Comparison of ENCODE assay signal across 19 mouse cellular contexts in genomic region chr9:113432601-113433179, GRCm38 (mm10).
A peak's percentile ranks its signal among the peaks of the same experiment; 100 is the strongest.
DNase-seq lines count a peak whose midpoint lies in the region; ATAC-seq and TF ChIP-seq lines count a peak whose summit lies in the region.
"Had no signal": no experiment of that assay in that cellular context is flagged by ENCODE, and none has a peak within 500 bp of the region (broad histone marks: within the 10 kb centered on the region; RNA-seq: fewer than 3 reads in every experiment).

No protein-coding gene starts in this region.

- no peak overlapping the region for H3K4me3 ChIP-seq in layer of hippocampus, adult 2 months
- no peak overlapping the region for H3K4me3 ChIP-seq in cerebellum, adult 2 months (replicated peaks; ENCODE audit: insufficient read depth, low read depth, low read length)
- H3K4me3 ChIP-seq in kidney, embryonic 16.5 days (ENCODE audit: low read length) = no peak overlapping the region
- H3K4me3 ChIP-seq: hindbrain, embryonic 12.5 days; limb, embryonic 13.5 days; liver, embryonic 13.5 days; midbrain, embryonic 10.5 days; neural tube, embryonic 13.5 days had no signal

- WGBS in cerebellum, adult 2 months = 34% methylated on average over 9 of the region's 9 CpGs
- WGBS in kidney, embryonic 16.5 days = 85% methylated on average over 9 of the region's 9 CpGs

- no peak for TF ChIP-seq CTCF in layer of hippocampus, adult 2 months (conservative IDR thresholded peaks at IDR 0.05)
- no peak for TF ChIP-seq CTCF in cerebellum, adult 2 months (IDR thresholded peaks at IDR 0.05; ENCODE audit: borderline replicate concordance, insufficient read depth, low read depth, low read length)

- H3K27me3 ChIP-seq in cerebellum, adult 2 months (ENCODE audit: control insufficient read depth, insufficient read depth, low read length) = no peaks in the 10 kb centered on the region
- H3K27me3 ChIP-seq in kidney, embryonic 16.5 days (ENCODE audit: insufficient read depth, low read length) = no peaks in the 10 kb centered on the region
- H3K27me3 ChIP-seq: hindbrain, embryonic 12.5 days; limb, embryonic 13.5 days; liver, embryonic 13.5 days; neural tube, embryonic 13.5 days had no signal

- no peaks in the 10 kb centered on the region for H3K9me3 ChIP-seq in kidney, embryonic 16.5 days (ENCODE audit: low read length)
- H3K9me3 ChIP-seq: hindbrain, embryonic 12.5 days; limb, embryonic 13.5 days; liver, embryonic 13.5 days; midbrain, embryonic 10.5 days had no signal

- no peaks in the 10 kb centered on the region for H3K36me3 ChIP-seq in kidney, embryonic 16.5 days (ENCODE audit: insufficient read depth, low read length)
- H3K36me3 ChIP-seq: hindbrain, embryonic 12.5 days; limb, embryonic 13.5 days; liver, embryonic 13.5 days; midbrain, embryonic 10.5 days; neural tube, embryonic 13.5 days had no signal

- no peak for ATAC-seq in kidney, embryonic 16.5 days (ENCODE audit: low FRiP score, low TSS enrichment)

- no peak overlapping the region for H3K4me2 ChIP-seq in kidney, embryonic 16.5 days (replicated peaks; ENCODE audit: low read depth, low read length)
- H3K4me2 ChIP-seq: hindbrain, embryonic 12.5 days; limb, embryonic 13.5 days; liver, embryonic 13.5 days; lung, embryonic 14.5 days; neural tube, embryonic 13.5 days had no signal

- peak overlapping the region; percentile 3; the same call in 1 of the 2 replicates for H3K27ac ChIP-seq in layer of hippocampus, adult 2 months
- H3K27ac ChIP-seq in cerebellum, adult 2 months (ENCODE audit: insufficient read depth, low read length) = no peak overlapping the region
- H3K27ac ChIP-seq in kidney, embryonic 16.5 days (ENCODE audit: low read length) = no peak overlapping the region
- H3K27ac ChIP-seq: hindbrain, embryonic 12.5 days; limb, embryonic 13.5 days; liver, embryonic 13.5 days; macrophage; midbrain, embryonic 10.5 days; neural tube, embryonic 13.5 days; stomach, postnatal 0 days had no signal

- H3K9ac ChIP-seq in kidney, embryonic 16.5 days (replicated peaks; ENCODE audit: low read length) = no peak overlapping the region
- H3K9ac ChIP-seq: hindbrain, embryonic 12.5 days; limb, embryonic 13.5 days; liver, embryonic 13.5 days; lung, embryonic 14.5 days; neural tube, embryonic 13.5 days had no signal

- intact Hi-C loops in heart, postnatal 25 days (cut with DNase I) = no loop called here

- no peak for DNase-seq in layer of hippocampus, adult 2 months (ENCODE audit: low spot score in 2 of 2)
- no peak for DNase-seq in layer of hippocampus, postnatal 25 days (ENCODE audit: extremely low spot score in 1 of 2, low spot score in 1 of 2)
- DNase-seq in cerebellum, adult 11 months = peak; percentile 30
- peak; percentile 47 to 80 for DNase-seq in cerebellum, adult 2 months
- peak; percentile 33 to 45 for DNase-seq in cerebellum, postnatal 36 days
- DNase-seq in heart, postnatal 25 days (ENCODE audit: low spot score) = no peak
- DNase-seq: kidney, adult 2 months; kidney, postnatal 14 days; liver, embryonic 13.5 days; lung, embryonic 14.5 days; right cerebral cortex, adult 18-20 months; thymus, postnatal 14 days had no signal

- peaks cover 17% of the 10 kb centered on the region; the same call in 1 of the 2 replicates for H3K4me1 ChIP-seq in cerebellum, adult 2 months (ENCODE audit: control insufficient read depth, insufficient read depth, low read length)
- no peaks in the 10 kb centered on the region for H3K4me1 ChIP-seq in kidney, embryonic 16.5 days (ENCODE audit: insufficient read depth, low read length)
- H3K4me1 ChIP-seq: hindbrain, embryonic 12.5 days; limb, embryonic 13.5 days; liver, embryonic 13.5 days; midbrain, embryonic 10.5 days; neural tube, embryonic 13.5 days had no signal

- TF ChIP-seq POLR2A in cerebellum, adult 2 months (IDR thresholded peaks at IDR 0.05; ENCODE audit: borderline replicate concordance, insufficient read depth, low read length) = no peak

Comparison
In these comparisons a context has a peak if more than half of its experiments do, and no peak if none do; other contexts are left out.
1. DNase-seq: peak in cerebellum, adult 11 months (single experiment), cerebellum, adult 2 months (2 of 2) and cerebellum, postnatal 36 days (2 of 2); none in layer of hippocampus, adult 2 months (0 of 2), layer of hippocampus, postnatal 25 days (0 of 2) and heart, postnatal 25 days (single experiment).